Mouse (Mus musculus): Measurements from ENCODE around the gene Zscan5b. TPM values are rescaled to one million over a fixed set of nuclear protein-coding genes. Genes with fewer than 3 reads are reported as not detected.
"Not testable (repeated sequence)": the region's sequence is repeated elsewhere in the genome, so short reads cannot be mapped to it uniquely, and the experiment has no call there.

Zscan5b gene
- total RNA-seq, 4 experiments from 2014 or later: not detected

DNA sequence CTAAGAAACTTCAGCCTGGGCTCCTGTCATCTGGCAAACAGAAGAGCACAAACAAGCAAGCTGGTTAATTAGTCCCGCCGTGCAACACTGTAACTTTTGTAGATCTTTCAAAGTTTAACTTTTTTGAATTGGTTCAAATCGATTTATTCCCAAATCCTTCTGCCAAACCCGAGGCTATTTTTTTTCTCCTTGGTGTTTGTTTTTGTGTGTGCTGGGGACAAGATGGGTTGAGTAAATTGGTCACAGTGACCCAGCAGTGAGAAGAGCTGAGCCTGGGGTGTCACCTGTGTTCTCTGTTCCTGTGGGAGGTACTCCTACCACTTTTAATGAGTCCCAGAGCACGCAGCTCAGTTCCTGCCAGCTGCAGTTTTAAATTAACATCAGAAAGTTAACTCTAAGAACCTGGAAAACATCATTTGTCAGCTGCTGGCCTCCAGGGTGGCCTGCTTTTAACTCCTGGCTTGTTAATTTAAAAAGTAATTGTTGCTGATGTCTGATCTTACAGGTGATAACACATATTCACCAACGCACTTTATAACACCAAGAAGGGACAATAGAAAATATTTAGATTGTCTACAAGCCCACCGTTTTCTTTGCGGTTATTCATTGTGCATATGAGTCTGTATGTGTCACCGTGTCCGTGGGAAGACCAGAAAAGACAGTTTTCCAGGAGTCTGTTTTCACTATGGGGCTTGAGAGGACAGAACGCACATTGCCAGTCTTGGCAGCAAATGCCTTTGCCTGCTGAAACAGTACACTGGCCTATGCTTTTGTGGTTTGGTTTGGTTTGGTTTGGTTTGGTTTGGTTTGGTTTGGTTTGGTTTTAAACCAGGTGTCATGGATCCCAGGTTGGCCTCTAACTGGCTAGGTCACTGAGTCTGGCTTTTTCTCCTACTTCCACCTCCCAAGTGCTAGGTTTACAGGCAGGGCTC is 22.5 kb downstream of the Zscan5b start:
- no peak for DNase-seq (ENCODE audit: low spot score)

DNA sequence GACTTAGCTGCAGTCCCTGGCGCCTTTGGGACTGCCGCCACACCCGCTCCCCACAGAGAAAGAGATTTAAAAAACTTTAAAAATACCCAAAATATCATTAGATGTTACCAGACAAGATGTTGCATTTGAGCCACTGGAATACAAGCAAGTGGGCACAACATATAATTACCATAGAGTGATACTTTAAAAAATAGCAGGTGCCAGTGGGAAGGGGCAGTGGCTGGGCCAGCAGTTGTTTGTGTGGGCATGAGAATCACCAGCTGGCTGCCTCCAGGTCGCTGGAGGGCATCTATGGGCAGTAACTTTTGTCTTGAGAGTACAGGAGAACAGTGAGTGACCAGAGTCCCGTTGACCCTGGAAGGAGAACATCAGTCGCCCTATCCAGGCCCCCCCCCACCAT is 30.3 kb downstream of the Zscan5b start, which contains the start of gene Epp13:
Epp13 (plus strand) TSS at position 301 of the 400 bp plus-strand sequence.
- DNase-seq (ENCODE audit: low spot score): no peak

DNA sequence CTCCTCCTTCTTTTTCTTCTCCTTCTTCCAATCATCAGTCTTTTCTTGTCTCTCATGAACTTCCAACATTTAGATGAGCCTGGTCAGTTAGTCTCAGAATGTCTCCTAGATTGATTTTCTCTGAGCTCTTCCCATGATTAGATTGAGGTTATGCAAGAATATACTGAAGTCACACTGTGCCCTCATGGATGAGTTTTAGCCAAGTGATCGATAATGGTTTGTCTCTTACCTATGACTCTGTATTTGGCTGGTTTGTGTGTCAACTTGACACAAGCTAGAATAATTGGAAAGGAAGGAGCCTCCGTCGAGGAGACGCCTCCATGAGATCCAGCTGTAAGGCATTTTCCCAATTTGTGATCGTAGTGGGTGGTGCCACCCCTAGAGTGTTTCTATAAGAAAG is 32.4 kb downstream of the Zscan5b start:
- no peak for DNase-seq (ENCODE audit: low spot score)

DNA sequence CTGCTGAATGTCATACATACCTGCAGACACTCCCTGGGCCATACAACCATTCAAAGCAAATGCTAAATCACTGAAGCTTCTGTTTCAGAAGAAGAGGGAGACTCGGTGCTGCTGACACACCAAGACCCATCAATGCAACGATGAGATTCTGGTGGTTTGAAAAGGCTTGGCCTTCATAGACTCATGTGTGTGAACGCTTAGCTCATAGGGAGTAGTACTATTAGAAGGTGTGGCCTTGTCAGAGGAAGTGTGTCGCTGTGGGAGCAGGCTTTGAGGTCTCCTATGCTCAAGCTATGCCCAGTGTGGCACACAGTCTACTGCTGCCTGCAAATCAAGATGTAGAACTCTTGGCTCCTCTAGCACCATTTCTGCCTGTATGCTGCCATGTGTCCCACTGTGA is 35.3 kb downstream of the Zscan5b start:
- no peak for DNase-seq (ENCODE audit: low spot score)

GRCm38 (mm10) chr7:6258232-6259220 is 36.4 kb downstream of the Zscan5b start:
- no peak for DNase-seq (ENCODE audit: low spot score)

GRCm38 (mm10) chr7:6260004-6260403 is 37.9 kb downstream of the Zscan5b start:
- not testable (repeated sequence) for DNase-seq (ENCODE audit: low spot score)

- DNase-seq (ENCODE audit: low spot score): no peak
These were observed 40.0 kb downstream of the Zscan5b start for GRCm38 (mm10) chr7:6262120-6262519.

- no peak for DNase-seq (ENCODE audit: low spot score)
These were observed 40.9 kb downstream of the Zscan5b start for GRCm38 (mm10) chr7:6262984-6263383.

- no peak for DNase-seq (ENCODE audit: low spot score)
These were observed 43.6 kb downstream of the Zscan5b start for GRCm38 (mm10) chr7:6265695-6266094.

GRCm38 (mm10) chr7:6277906-6278305 is 55.8 kb downstream of the Zscan5b start:
- DNase-seq (ENCODE audit: low spot score): no peak

DNA sequence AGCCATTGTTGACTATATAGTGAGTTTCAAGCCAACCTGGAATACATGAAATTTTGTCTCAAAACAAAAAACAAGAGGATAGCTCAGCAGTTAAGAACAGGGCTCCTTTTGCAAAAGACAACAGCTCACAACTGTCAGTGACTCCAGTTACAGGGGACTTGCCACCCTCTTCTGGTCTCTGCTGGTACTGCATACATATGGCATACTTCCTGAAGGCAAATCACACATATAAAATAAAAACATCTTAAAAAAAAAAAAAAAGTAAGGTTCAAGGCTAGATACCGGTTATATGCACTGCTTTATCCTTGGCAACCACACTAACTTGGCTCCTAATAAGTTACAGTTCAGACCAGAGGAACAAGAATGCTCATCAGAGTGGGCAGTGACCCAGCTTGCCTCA is 60.7 kb downstream of the Zscan5b start:
- peak; percentile 74 for DNase-seq (ENCODE audit: low spot score)

DNA sequence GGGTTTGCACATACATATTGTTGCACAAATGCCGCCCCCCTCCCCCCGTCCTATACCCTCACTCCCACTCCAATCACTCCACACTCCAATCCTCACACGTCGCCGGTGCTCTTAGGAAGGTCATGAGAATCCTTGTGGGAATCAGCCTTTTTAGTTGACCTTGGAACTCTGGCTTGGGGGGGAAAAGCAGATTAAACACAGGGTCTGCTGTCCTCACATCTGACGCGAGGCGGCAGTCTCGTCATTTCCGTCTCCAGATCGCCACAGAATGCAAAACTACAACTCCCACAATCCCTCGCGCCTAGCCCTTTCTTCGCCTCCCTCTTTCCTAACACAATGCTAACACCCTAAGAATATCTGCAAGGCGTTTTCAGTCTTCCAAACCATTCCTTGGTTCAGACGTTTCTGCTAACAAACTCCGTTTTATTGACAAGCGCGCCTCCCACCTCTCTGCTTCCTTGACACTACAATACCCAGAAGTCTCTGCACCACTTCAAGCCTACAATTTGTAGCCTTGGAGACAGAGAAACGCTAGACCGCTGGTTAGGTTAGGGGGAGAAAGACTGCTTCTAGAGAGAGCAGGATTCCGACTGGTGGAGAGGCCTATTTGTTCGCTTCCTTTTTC is 61.5 kb downstream of the Zscan5b start:
- peak; percentile 76 for DNase-seq (ENCODE audit: low spot score)

DNA sequence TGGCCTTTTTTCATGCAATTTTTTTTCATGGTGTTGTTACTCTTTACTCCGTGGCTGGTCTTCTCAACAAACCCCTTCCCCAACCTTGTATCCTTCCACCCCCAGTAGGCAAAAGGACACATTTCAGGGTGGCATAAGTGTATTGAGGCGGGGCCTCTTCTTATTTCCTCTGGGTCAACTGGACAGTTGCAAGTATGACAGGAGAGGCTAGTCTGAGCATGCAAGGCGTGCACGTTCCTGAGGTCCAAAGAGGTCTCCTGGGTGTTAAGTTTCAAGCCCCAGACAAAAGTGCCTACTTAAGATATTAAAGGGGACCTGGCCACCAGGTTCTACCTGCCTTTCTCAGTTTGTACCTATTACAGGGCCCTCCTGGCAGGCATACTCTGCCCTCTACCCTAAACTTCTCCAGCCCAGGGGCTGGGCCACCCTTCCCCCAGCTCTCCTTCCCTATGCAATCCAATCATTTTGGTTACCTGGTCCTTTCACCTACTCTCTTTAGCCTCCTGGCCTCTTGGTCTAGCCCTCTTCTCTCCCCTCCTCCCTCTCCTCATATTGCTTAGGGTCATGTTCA is 62.4 kb downstream of the Zscan5b start:
- no peak for DNase-seq (ENCODE audit: low spot score)

DNA sequence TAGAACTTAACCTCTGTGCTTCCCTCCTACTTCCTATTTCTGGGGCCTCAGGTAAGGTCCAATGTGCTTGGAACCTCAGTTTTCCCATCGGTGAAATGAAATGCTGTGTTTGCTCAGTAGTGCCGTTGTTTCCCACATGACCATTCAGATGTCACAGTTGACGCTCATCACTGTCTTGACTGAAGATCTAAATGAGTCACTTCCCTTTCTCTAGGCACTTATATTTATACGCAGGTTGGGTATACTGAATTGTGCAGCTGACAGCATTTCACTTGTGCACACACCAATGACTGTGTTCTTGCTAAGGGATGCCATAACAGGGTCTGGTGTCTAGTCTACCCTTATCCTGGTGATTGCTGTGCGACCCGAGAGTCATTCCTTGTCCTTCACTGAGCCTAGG is 63.3 kb downstream of the Zscan5b start:
- DNase-seq (ENCODE audit: low spot score): no peak

GRCm38 (mm10) chr7:6285842-6286705 is 64.0 kb downstream of the Zscan5b start, which contains the start of gene Zfp667:
Zfp667 (plus strand) TSS chr7:6286579.
- DNase-seq (ENCODE audit: low spot score): peak; percentile 95

GRCm38 (mm10) chr7:6286921-6287531 is 64.9 kb downstream of the Zscan5b start:
- no peak for DNase-seq (ENCODE audit: low spot score)

Data from heart, adult 8-10 months (tissue).